Mouse (Mus musculus) myocyte (in vitro differentiated cells): ENCODE data around the gene Wwox.

Experiments
- POLR2A ChIP-seq: IDR thresholded peaks from one replicate; pipeline ENCODE4 v1.6.1; 2011; ENCODE audit warnings: low read depth, mild to moderate bottlenecking, control low read depth, moderate library complexity; ENCODE audit not compliant: insufficient read length
- POLR2AphosphoS2 ChIP-seq: IDR thresholded peaks from one replicate; pipeline ENCODE4 v1.6.1; 2011; ENCODE audit warnings: low read depth, control low read depth; ENCODE audit not compliant: insufficient read length
- REST ChIP-seq: IDR thresholded peaks from one replicate; pipeline ENCODE4 v1.6.1; 2011; ENCODE audit warnings: mild to moderate bottlenecking, control low read depth, moderate library complexity; ENCODE audit not compliant: insufficient read depth, insufficient read length
- TCF12 ChIP-seq: IDR thresholded peaks from one replicate; pipeline ENCODE4 v1.6.1; 2011; ENCODE audit warnings: mild to moderate bottlenecking, control low read depth; ENCODE audit not compliant: poor library complexity, insufficient read depth, severe bottlenecking

DNA sequence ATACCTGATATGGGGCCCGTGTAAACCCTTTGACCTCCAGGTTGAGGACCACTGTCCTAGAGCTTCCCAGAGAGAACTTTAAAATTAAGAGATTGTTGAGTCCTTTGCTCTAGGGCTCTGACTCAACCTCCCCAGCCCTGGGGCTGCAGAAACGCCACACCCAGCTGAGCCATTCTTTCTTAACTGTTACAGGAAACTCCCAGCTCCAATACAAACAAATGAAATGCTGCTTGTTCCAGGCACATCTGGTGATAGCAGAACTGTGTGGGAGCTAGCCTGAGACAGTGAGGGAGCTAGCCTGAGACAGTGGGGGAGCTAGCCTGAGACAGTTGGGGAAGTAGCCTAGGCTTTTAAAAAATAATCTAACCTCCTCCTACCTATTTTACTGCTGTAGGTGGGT, 194.7 kb downstream of the Wwox start:
- TF ChIP-seq POLR2AphosphoS2 = no peak
- TF ChIP-seq POLR2A = no peak
- no peak for TF ChIP-seq TCF12
- TF ChIP-seq REST = no peak
